Mouse (Mus musculus): ENCODE results near the gene Oxsr1.

- TF ChIP-seq POLR2A (IDR thresholded peaks at IDR 0.05; ENCODE audit: insufficient read depth, low read depth, low read length) (no peak), CTCF (IDR thresholded peaks at IDR 0.05) (no peak)
Observed at GRCm38 (mm10) chr9:119320946-119321345, 1.3 kb downstream of the Oxsr1 start.
